In genomic region chr7:30956756-30957366, GRCm38 (mm10) we compare ENCODE assay signal across 8 mouse cellular contexts. TPM values are rescaled to one million over a fixed set of nuclear protein-coding genes. Genes with fewer than 3 reads are reported as not detected.
DNase-seq lines count a peak whose midpoint lies in the region; ATAC-seq and TF ChIP-seq lines count a peak whose summit lies in the region.

Gene Usf2, minus strand, starts transcription at chr7:30956803.

- intact Hi-C loops in heart, postnatal 25 days (cut with DNase I), result loop anchor here (10.0 kb wide), 1 partner anchor 372 kb away; the partner anchor contains the start of gene Kmt2b

- H3K9ac ChIP-seq in MEL (ENCODE audit: control insufficient read depth, low read depth, low read length, poor library complexity, severe bottlenecking), result peak within 1 kb of the TSS; percentile 98
- peak within 1 kb of the TSS; percentile 79 for H3K9ac ChIP-seq in forebrain, embryonic 16.5 days (replicated peaks; ENCODE audit: low read depth, low read length)
- peak within 1 kb of the TSS; percentile 98 for H3K9ac ChIP-seq in lung, postnatal 0 days (replicated peaks; ENCODE audit: low read depth)

- peak within 1 kb of the TSS; percentile 78 for H3K4me2 ChIP-seq in forebrain, embryonic 16.5 days (ENCODE audit: low read length)
- peak within 1 kb of the TSS; percentile 78 for H3K4me2 ChIP-seq in lung, postnatal 0 days (replicated peaks; ENCODE audit: low read depth, low read length)

- no peaks in the 10 kb centered on the region for H3K9me3 ChIP-seq in MEL (replicated peaks; ENCODE audit: insufficient read depth, low read length)
- no peaks in the 10 kb centered on the region for H3K9me3 ChIP-seq in forebrain, embryonic 16.5 days (ENCODE audit: control insufficient read depth, low read length)
- H3K9me3 ChIP-seq in lung, postnatal 0 days (ENCODE audit: low read length), result no peaks in the 10 kb centered on the region

- peak within 1 kb of the TSS; percentile 90 for H3K27ac ChIP-seq in MEL (ENCODE audit: control insufficient read depth, low read depth, low read length)
- H3K27ac ChIP-seq in forebrain, embryonic 16.5 days (ENCODE audit: low read length), result peak within 1 kb of the TSS; percentile 98
- peak within 1 kb of the TSS; percentile 98 for H3K27ac ChIP-seq in layer of hippocampus, adult 2 months
- H3K27ac ChIP-seq in lung, postnatal 0 days (ENCODE audit: low read length), result peak within 1 kb of the TSS; percentile 98

- peaks cover 0 to 11% of the 10 kb centered on the region in 2 experiments; a peak in 1 of 4 replicates for H3K4me1 ChIP-seq in MEL (ENCODE audit: control insufficient read depth in 1 of 2, insufficient read depth in 2 of 2, low read length in 2 of 2)
- H3K4me1 ChIP-seq in forebrain, embryonic 16.5 days (replicated peaks; ENCODE audit: control insufficient read depth, insufficient read depth, low read length), result peaks cover 18% of the 10 kb centered on the region
- peaks cover 17% of the 10 kb centered on the region for H3K4me1 ChIP-seq in lung, postnatal 0 days (ENCODE audit: insufficient read depth, low read depth, low read length)

- no peaks in the 10 kb centered on the region for H3K27me3 ChIP-seq in MEL (ENCODE audit: control insufficient read depth in 1 of 2, insufficient read depth in 2 of 2, low read length in 2 of 2)
- H3K27me3 ChIP-seq in forebrain, embryonic 16.5 days (replicated peaks; ENCODE audit: control insufficient read depth, insufficient read depth, low read length), result no peaks in the 10 kb centered on the region
- H3K27me3 ChIP-seq in lung, postnatal 0 days (replicated peaks; ENCODE audit: insufficient read depth, low read length), result no peaks in the 10 kb centered on the region

- no peak for TF ChIP-seq EP300 in MEL (IDR thresholded peaks at IDR 0.05; ENCODE audit: low read depth in 1 of 2, low read length in 2 of 2)
- no peak for TF ChIP-seq EP300 in lung, postnatal 0 days (IDR thresholded peaks at IDR 0.05)

- no peak for TF ChIP-seq POLR2A in MEL (IDR thresholded peaks at IDR 0.05; ENCODE audit: control insufficient read depth in 1 of 2, insufficient read depth in 1 of 2, low read depth in 1 of 2, low read length in 2 of 2, poor library complexity in 1 of 2)

- peak; percentile 70 for DNase-seq in MEL (ENCODE audit: low read depth, low spot score)
- peak; percentile 85 for DNase-seq in cerebellum, adult 11-12 months
- DNase-seq in heart, postnatal 25 days (ENCODE audit: low spot score), result peak; percentile 66
- peak; percentile 77 to 78 for DNase-seq in layer of hippocampus, adult 2 months (ENCODE audit: low spot score in 2 of 2)
- peak; percentile 95 for DNase-seq in lung, postnatal 0 days (ENCODE audit: low spot score)
- peak; percentile 67 for DNase-seq in retina, adult 2 months (ENCODE audit: low read depth, low spot score)
- DNase-seq in thymus, postnatal 36 days, result peak; percentile 76 to 82

- peaks cover 2 to 9% of the 10 kb centered on the region in 2 experiments; a peak in 3 of 4 replicates for H3K36me3 ChIP-seq in MEL (ENCODE audit: control insufficient read depth in 1 of 2, insufficient read depth in 2 of 2, low read length in 2 of 2)
- peaks cover 14% of the 10 kb centered on the region for H3K36me3 ChIP-seq in forebrain, embryonic 16.5 days (ENCODE audit: control insufficient read depth, insufficient read depth)
- H3K36me3 ChIP-seq in lung, postnatal 0 days (ENCODE audit: insufficient read depth, low read length), result peaks cover 16% of the 10 kb centered on the region

- no peak for TF ChIP-seq CTCF in MEL (IDR thresholded peaks at IDR 0.05 in 2 of 3, conservative IDR thresholded peaks at IDR 0.05 in 1 of 3; ENCODE audit: control insufficient read depth in 1 of 3, insufficient read depth in 1 of 3, low read depth in 2 of 3, low read length in 3 of 3, poor library complexity in 1 of 3, severe bottlenecking in 1 of 3)
- TF ChIP-seq CTCF in layer of hippocampus, adult 2 months (conservative IDR thresholded peaks at IDR 0.05), result no peak
- no peak for TF ChIP-seq CTCF in lung, postnatal 0 days (IDR thresholded peaks at IDR 0.05)

- TF ChIP-seq RAD21 in MEL (IDR thresholded peaks at IDR 0.05; ENCODE audit: low read depth, low read length), result no peak

- H3K79me2 ChIP-seq in MEL (ENCODE audit: control insufficient read depth, insufficient read depth, low read length, poor library complexity), result peaks cover 18% of the 10 kb centered on the region

- peak within 1 kb of the TSS; percentile 85 to 97 for H3K4me3 ChIP-seq in MEL (ENCODE audit: control insufficient read depth in 1 of 2, insufficient read depth in 1 of 2, low read depth in 2 of 2, low read length in 2 of 2)
- peak within 1 kb of the TSS; percentile 84 for H3K4me3 ChIP-seq in forebrain, embryonic 16.5 days (replicated peaks; ENCODE audit: low read length)
- H3K4me3 ChIP-seq in layer of hippocampus, adult 2 months, result peak within 1 kb of the TSS; percentile 62
- peak within 1 kb of the TSS; percentile 96 for H3K4me3 ChIP-seq in lung, postnatal 0 days (ENCODE audit: low read depth, low read length)

- ATAC-seq in forebrain, embryonic 16.5 days, result peak; percentile 61
- ATAC-seq in lung, postnatal 0 days, result peak; percentile 67

- WGBS in forebrain, embryonic 16.5 days, result under 1% methylated on average over 31 of the region's 82 CpGs
- WGBS in lung, postnatal 0 days, result 0% methylated on average over 3 of the region's 82 CpGs

TF ChIP-seq in MEL, 35 proteins besides CTCF, POLR2A, EP300 and RAD21:
- TF ChIP-seq USF2 (IDR thresholded peaks at IDR 0.05; ENCODE audit: borderline replicate concordance in 1 of 2, insufficient read depth in 1 of 2, low read depth in 1 of 2, low read length in 2 of 2) (peak in 1 of 2 experiments; percentile 66; a peak in 2 of 4 replicates), USF1 (IDR thresholded peaks at IDR 0.05; ENCODE audit: low read depth, low read length) (peak; percentile 86), ZMIZ1 (IDR thresholded peaks at IDR 0.05; ENCODE audit: low read depth, low read length) (no peak), E2F4 (IDR thresholded peaks at IDR 0.05; ENCODE audit: borderline replicate concordance, low read depth, low read length) (no peak), CHD2 (IDR thresholded peaks at IDR 0.05; ENCODE audit: low read length) (no peak), ETS1 (IDR thresholded peaks at IDR 0.05; ENCODE audit: low read depth, low read length) (no peak), JUND (IDR thresholded peaks at IDR 0.05; ENCODE audit: low read depth, low read length) (no peak), MXI1 (IDR thresholded peaks at IDR 0.05; ENCODE audit: low read depth, low read length) (peak; percentile 54; the same call in 1 of the 2 replicates), ZNF384 (IDR thresholded peaks at IDR 0.05; ENCODE audit: low read depth, low read length) (peak; percentile 86), ZKSCAN1 (IDR thresholded peaks at IDR 0.05; ENCODE audit: low read depth, low read length) (no peak), GATA1 (IDR thresholded peaks at IDR 0.05; ENCODE audit: low read depth, low read length) (no peak)

RNA-seq across cellular contexts. Expression of gene Usf2, which starts in this region (rescaled TPM):
- total RNA-seq in MEL (2012; rRNA removed), result 34.4 and 43.0 TPM in 2 replicates
- 100 to 1,000 TPM in 1 of 2 experiments, not detected in 1; 144 TPM for polyA plus RNA-seq in MEL (2012; ENCODE audit: insufficient read depth in 1 of 2, insufficient read length in 2 of 2, low read depth in 1 of 2, low replicate concordance in 2 of 2, missing spikeins in 1 of 2)
- polyA plus RNA-seq in forebrain, embryonic 16.5 days (2015; fragmentation: Nextera tagmentation; extraction: Ambion mirVana), result 30.0 and 32.3 TPM in 2 replicates
- total RNA-seq in heart, postnatal 25 days (2021), result 100 to 1,000 TPM; 103 to 121 TPM
- total RNA-seq in layer of hippocampus, adult 2 months (2021), result 100 to 1,000 TPM; 134 to 137 TPM
- 19.6 and 21.1 TPM in 2 replicates for polyA plus RNA-seq in lung, postnatal 0 days (2015; fragmentation: Nextera tagmentation; extraction: Ambion mirVana)

Comparison
In these comparisons a context has a peak if more than half of its experiments do, and no peak if none do; other contexts are left out.
1. Peak in every context shown above with its lines: DNase-seq, ATAC-seq, H3K4me3 ChIP-seq and H3K27ac ChIP-seq.